Mouse (Mus musculus): ENCODE data around the gene Sec16b. TPM values are rescaled to one million over a fixed set of nuclear protein-coding genes. Genes with fewer than 3 reads are reported as not detected.

The Sec16b gene
- total and polyA plus RNA-seq, 3 experiments = 13.9 to 19.6 (median 14.6) TPM

DNA sequence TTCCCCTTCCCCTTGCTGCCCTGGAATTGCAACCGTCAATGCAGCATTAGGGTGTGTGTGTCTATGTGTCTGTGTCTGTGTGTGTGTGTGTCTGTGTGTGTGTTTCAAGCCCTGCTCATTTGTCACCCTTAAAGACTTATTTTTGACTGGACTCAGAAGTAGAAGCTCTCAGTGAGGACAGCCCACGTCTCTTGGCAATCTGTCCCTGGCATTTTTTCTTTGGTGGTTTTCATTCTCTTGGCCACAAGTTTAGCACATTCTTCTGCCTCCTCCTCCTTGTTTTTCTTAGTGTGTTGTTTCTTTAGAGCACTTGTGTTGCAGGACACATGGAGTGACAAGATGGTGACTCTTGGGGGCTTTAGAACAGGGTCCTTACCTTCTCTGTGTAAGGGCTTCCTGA lies 30.3 kb upstream of the Sec16b start:
- Histone ChIP-seq H3K4me1 (ENCODE audit: control insufficient read depth in 1 of 2, insufficient read depth in 2 of 2) (peaks cover 0 to 7% of the 10 kb centered on the region in 2 experiments; a peak in 2 of 4 replicates), H3K9ac (ENCODE audit: insufficient read depth, low read depth) (no peak overlapping the region), H3K4me3 (replicated peaks in 1 of 3; ENCODE audit: low read depth in 2 of 3, low read length in 2 of 3, poor library complexity in 1 of 3) (no peak overlapping the region), H3K27ac (ENCODE audit: insufficient read depth, low read depth) (no peak overlapping the region), H3K27me3 (replicated peaks) (no peaks in the 10 kb centered on the region), H3K4me2 (ENCODE audit: insufficient read depth, low read depth, poor library complexity, severe bottlenecking) (no peak overlapping the region), H3K9me3 (replicated peaks; ENCODE audit: low read length) (no peaks in the 10 kb centered on the region), H3K36me3 (replicated peaks in 1 of 2; ENCODE audit: control insufficient read depth in 1 of 2, insufficient read depth in 1 of 2, low read length in 1 of 2) (peaks cover 9 to 55% of the 10 kb centered on the region in 2 experiments), H3K79me2 (replicated peaks; ENCODE audit: control insufficient read depth, extremely low read depth, insufficient read depth, poor library complexity, severe bottlenecking) (no peaks in the 10 kb centered on the region)
- TF ChIP-seq SMC3 (IDR thresholded peaks at IDR 0.05; ENCODE audit: low read depth, low read length) (no peak), SIN3A (IDR thresholded peaks at IDR 0.05; ENCODE audit: low read length) (no peak), JUND (conservative IDR thresholded peaks at IDR 0.05; ENCODE audit: low read depth, low read length) (no peak), BHLHE40 (IDR thresholded peaks at IDR 0.05; ENCODE audit: low read depth, low read length) (no peak), E2F4 (IDR thresholded peaks at IDR 0.05; ENCODE audit: insufficient replicate concordance, low read depth, low read length) (no peak), USF1 (IDR thresholded peaks at IDR 0.05; ENCODE audit: low read depth, low read length) (no peak), MXI1 (IDR thresholded peaks at IDR 0.05; ENCODE audit: low read depth, low read length) (no peak), ELF1 (IDR thresholded peaks at IDR 0.05; ENCODE audit: low read depth, low read length) (no peak), ZKSCAN1 (IDR thresholded peaks at IDR 0.05; ENCODE audit: borderline replicate concordance, low read depth, low read length) (no peak), TBP (conservative IDR thresholded peaks at IDR 0.05; ENCODE audit: low read depth, low read length) (no peak), JUN (IDR thresholded peaks at IDR 0.05; ENCODE audit: insufficient read depth, low read depth, low read length) (no peak), MAZ (IDR thresholded peaks at IDR 0.05; ENCODE audit: low read depth, low read length) (no peak), MAFK (IDR thresholded peaks at IDR 0.05; ENCODE audit: insufficient replicate concordance, low read length) (no peak), POLR2AphosphoS2 (IDR thresholded peaks at IDR 0.05; ENCODE audit: low read depth, low read length) (no peak), ZMIZ1 (IDR thresholded peaks at IDR 0.05; ENCODE audit: low read depth, low read length) (no peak), EP300 (IDR thresholded peaks at IDR 0.05; ENCODE audit: low read length) (no peak), USF2 (conservative IDR thresholded peaks at IDR 0.05; ENCODE audit: low read depth, low read length) (no peak), HCFC1 (IDR thresholded peaks at IDR 0.05; ENCODE audit: low read depth, low read length) (no peak)
- dilution Hi-C loops (cut with MboI; ENCODE audit: extremely low pct_ligation_motif_present, extremely low pct_unique_long_range_greater_than_20kb, low sequenced_read_pairs) (no loop called here), in situ Hi-C loops (cut with MboI; ENCODE audit: low pct_ligation_motif_present, low pct_unique_long_range_greater_than_20kb, low sequenced_read_pairs) (no loop called here)
- DNase-seq (ENCODE audit: extremely low read depth) = no peak

DNA sequence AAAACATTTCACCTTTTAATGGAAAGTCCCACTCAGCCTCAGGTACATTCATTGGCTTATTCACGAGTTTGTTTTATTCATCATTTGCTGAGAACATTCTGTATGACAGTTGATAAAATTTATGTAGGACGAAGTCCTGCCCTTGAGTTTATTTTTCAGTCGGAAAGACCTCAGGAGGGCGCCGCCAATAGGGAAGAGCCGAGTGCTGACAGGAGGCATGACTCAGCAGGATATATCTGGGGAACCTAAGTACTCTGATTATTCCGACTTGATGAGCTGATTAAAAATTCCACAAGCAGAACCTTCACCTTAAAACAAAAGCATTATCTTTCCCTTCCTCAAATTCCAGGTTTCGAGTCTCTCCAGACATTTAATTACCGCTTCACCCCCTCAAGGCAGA lies 26.4 kb upstream of the Sec16b start:
- dilution Hi-C loops (cut with MboI; ENCODE audit: extremely low pct_ligation_motif_present, extremely low pct_unique_long_range_greater_than_20kb, low sequenced_read_pairs) (no loop called here), in situ Hi-C loops (cut with MboI; ENCODE audit: low pct_ligation_motif_present, low pct_unique_long_range_greater_than_20kb, low sequenced_read_pairs) (no loop called here)

More for the DNA sequence above, 26.4 kb upstream of the Sec16b start:
- TF ChIP-seq MAFK (IDR thresholded peaks at IDR 0.05; ENCODE audit: insufficient replicate concordance, low read length) = no peak
- no peak for TF ChIP-seq USF1 (IDR thresholded peaks at IDR 0.05; ENCODE audit: low read depth, low read length)
- no peak for TF ChIP-seq ZMIZ1 (IDR thresholded peaks at IDR 0.05; ENCODE audit: low read depth, low read length)
- TF ChIP-seq MXI1 (IDR thresholded peaks at IDR 0.05; ENCODE audit: low read depth, low read length) = no peak
- no peak for TF ChIP-seq NELFE (IDR thresholded peaks at IDR 0.05; ENCODE audit: low read depth, low read length)
- no peak for TF ChIP-seq ELF1 (IDR thresholded peaks at IDR 0.05; ENCODE audit: low read depth, low read length)
- no peak for TF ChIP-seq MYC (IDR thresholded peaks at IDR 0.05; ENCODE audit: low read depth, low read length)
- no peak for TF ChIP-seq USF2 (conservative IDR thresholded peaks at IDR 0.05; ENCODE audit: low read depth, low read length)
- no peak for TF ChIP-seq MAX (IDR thresholded peaks at IDR 0.05; ENCODE audit: low read length)
- TF ChIP-seq NRF1 (IDR thresholded peaks at IDR 0.05; ENCODE audit: low read depth, low read length) = no peak
- TF ChIP-seq ZNF384 (IDR thresholded peaks at IDR 0.05; ENCODE audit: low read depth, low read length) = no peak
- TF ChIP-seq TCF12 (IDR thresholded peaks at IDR 0.05; ENCODE audit: low read depth, low read length) = no peak
- DNase-seq (ENCODE audit: extremely low read depth) = no peak
- H3K4me2 ChIP-seq (ENCODE audit: insufficient read depth, low read depth, poor library complexity, severe bottlenecking) = no peak overlapping the region
- peaks cover 0 to 11% of the 10 kb centered on the region in 2 experiments; a peak in 2 of 4 replicates for H3K4me1 ChIP-seq (ENCODE audit: control insufficient read depth in 1 of 2, insufficient read depth in 2 of 2)
- no peak overlapping the region for H3K27ac ChIP-seq (ENCODE audit: insufficient read depth, low read depth)
- no peaks in the 10 kb centered on the region for H3K79me2 ChIP-seq (replicated peaks; ENCODE audit: control insufficient read depth, extremely low read depth, insufficient read depth, poor library complexity, severe bottlenecking)
- H3K27me3 ChIP-seq (replicated peaks) = no peaks in the 10 kb centered on the region
- H3K9ac ChIP-seq (ENCODE audit: insufficient read depth, low read depth) = no peak overlapping the region
- H3K9me3 ChIP-seq (replicated peaks; ENCODE audit: low read length) = no peaks in the 10 kb centered on the region
- H3K36me3 ChIP-seq (replicated peaks in 1 of 2; ENCODE audit: control insufficient read depth in 1 of 2, insufficient read depth in 1 of 2, low read length in 1 of 2) = peaks cover 4 to 45% of the 10 kb centered on the region in 2 experiments
- H3K4me3 ChIP-seq (replicated peaks in 1 of 3; ENCODE audit: low read depth in 2 of 3, low read length in 2 of 3, poor library complexity in 1 of 3) = no peak overlapping the region
